Mouse (Mus musculus) midbrain, embryonic 16.5 days (tissue): ENCODE data around the gene Pald1. TPM values are rescaled to one million over a fixed set of nuclear protein-coding genes. Genes with fewer than 3 reads are reported as not detected.

ENCODE experiments used
- ATAC-seq: fragments of 200-750 bp; cut with Nextera tagmentation; 2 replicates; pipeline ENCODE4 v1.8.0; 2017; ENCODE audit warnings: moderate TSS enrichment
- H3K27ac ChIP-seq: fragments of 300-500 bp; sonication (generic); 2 replicates; pipeline ENCODE4 v1.5.1; 2014; ENCODE audit warnings: mild to moderate bottlenecking, low read length, mixed read lengths
- H3K27me3 ChIP-seq: fragments of 300-500 bp; sonication (generic); 2 replicates; pipeline ENCODE4 v1.6.1; 2014; ENCODE audit warnings: low read depth, low read length, mixed read lengths; ENCODE audit not compliant: control insufficient read depth, insufficient read depth
- H3K36me3 ChIP-seq: fragments of 300-500 bp; sonication (generic); 2 replicates; pipeline ENCODE4 v1.6.1; 2014; ENCODE audit warnings: mild to moderate bottlenecking, low read length, moderate library complexity, mixed read lengths; ENCODE audit not compliant: control insufficient read depth, insufficient read depth
- H3K4me1 ChIP-seq: fragments of 300-500 bp; sonication (generic); 2 replicates; pipeline ENCODE4 v1.6.1; 2014; ENCODE audit warnings: mild to moderate bottlenecking, low read length, mixed read lengths; ENCODE audit not compliant: control insufficient read depth, insufficient read depth
- H3K4me2 ChIP-seq: fragments of 300-500 bp; sonication (generic); 2 replicates; pipeline ENCODE4 v1.6.1; 2014; ENCODE audit warnings: mild to moderate bottlenecking, low read length, mixed read lengths
- H3K4me3 ChIP-seq: fragments of 300-500 bp; sonication (generic); 2 replicates; pipeline ENCODE4 v1.5.1; 2014; ENCODE audit warnings: low read depth, mild to moderate bottlenecking, low read length, moderate library complexity, mixed read lengths
- H3K9ac ChIP-seq: fragments of 300-500 bp; sonication (generic); 2 replicates; pipeline ENCODE4 v1.6.1; 2014; ENCODE audit warnings: low read depth, low read length, mixed read lengths
- H3K9me3 ChIP-seq: fragments of 300-500 bp; sonication (generic); replicated peaks from 2 replicates; pipeline ENCODE4 v1.6.1; 2014; ENCODE audit warnings: mild to moderate bottlenecking, low read length, mixed read lengths; ENCODE audit not compliant: control insufficient read depth, poor library complexity, severe bottlenecking
- WGBS: fragments of 180-500 bp; shearing (Covaris S2); extraction: QIAGEN DNeasy Blood & Tissue Kit; methylation state at CpG from one replicate; pipeline ENCODE4 v1.1.7; 2014; 5-methylcytosine and 5-hydroxymethylcytosine counted together
- polyA plus RNA-seq: library from polyadenylated mRNA; unstranded; fragments of >200 nt; fragmentation: Nextera tagmentation; extraction: Ambion mirVana; gene quantifications from 2 replicates; pipeline ENCODE4 v1.2.1, GENCODE M21; 2015

Pald1 gene
- polyA plus RNA-seq, 1 experiment from 2014 or later: 20.6 TPM

DNA sequence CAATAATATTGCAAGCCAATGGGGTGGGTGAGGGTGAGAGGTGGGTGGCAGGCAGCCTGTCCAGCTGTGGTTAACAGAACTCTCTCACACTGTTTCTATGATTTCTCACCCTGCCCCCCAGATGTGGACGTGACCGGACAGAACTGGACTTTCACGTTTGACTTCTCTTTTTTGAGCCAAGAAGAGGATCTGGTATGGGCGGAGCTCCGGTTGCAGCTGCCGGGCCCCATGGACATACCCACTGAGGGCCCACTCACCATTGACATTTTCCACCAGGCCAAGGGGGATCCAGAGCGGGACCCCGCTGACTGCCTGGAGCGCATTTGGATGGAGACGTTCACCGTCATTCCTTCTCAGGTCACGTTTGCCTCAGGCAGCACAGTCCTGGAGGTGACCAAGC lies 39.5 kb upstream of the Pald1 start:
- Histone ChIP-seq H3K4me3 (no peak overlapping the region), H3K9me3 (no peaks in the 10 kb centered on the region), H3K27ac (no peak overlapping the region), H3K27me3 (peaks cover 17% of the 10 kb centered on the region), H3K4me1 (peaks cover 17% of the 10 kb centered on the region), H3K9ac (no peak overlapping the region), H3K36me3 (no peaks in the 10 kb centered on the region), H3K4me2 (no peak overlapping the region)
- no peak for ATAC-seq
- WGBS: 85% methylated on average over 12 of the region's 12 CpGs

DNA sequence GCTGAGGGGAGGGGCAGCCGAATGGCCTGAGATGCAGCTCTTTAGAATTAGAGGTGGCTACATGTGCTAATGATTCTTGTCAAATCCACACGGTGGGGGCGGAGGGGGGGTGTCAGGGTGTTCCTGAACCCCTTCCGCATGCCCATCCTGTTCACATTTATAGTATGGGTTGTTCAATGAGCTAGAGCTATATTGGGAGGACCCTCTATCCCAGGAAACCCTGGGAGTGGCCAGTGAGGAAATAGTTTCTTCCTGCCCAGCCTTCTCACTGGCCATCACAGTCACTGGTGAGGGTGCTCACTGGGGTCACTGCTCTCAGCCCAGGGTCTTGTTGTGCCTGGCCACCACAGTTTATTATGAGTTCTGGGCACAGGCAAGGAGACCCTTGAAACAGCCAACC lies 36.7 kb upstream of the Pald1 start:
- no peak overlapping the region for H3K9ac ChIP-seq
- H3K4me3 ChIP-seq: no peak overlapping the region
- no peak for ATAC-seq
- peaks cover 26% of the 10 kb centered on the region for H3K27me3 ChIP-seq
- 68% methylated on average over 4 of the region's 4 CpGs for WGBS
- H3K36me3 ChIP-seq: no peaks in the 10 kb centered on the region
- H3K9me3 ChIP-seq: no peaks in the 10 kb centered on the region
- peaks cover 17% of the 10 kb centered on the region for H3K4me1 ChIP-seq
- no peak overlapping the region for H3K4me2 ChIP-seq
- H3K27ac ChIP-seq: no peak overlapping the region

DNA sequence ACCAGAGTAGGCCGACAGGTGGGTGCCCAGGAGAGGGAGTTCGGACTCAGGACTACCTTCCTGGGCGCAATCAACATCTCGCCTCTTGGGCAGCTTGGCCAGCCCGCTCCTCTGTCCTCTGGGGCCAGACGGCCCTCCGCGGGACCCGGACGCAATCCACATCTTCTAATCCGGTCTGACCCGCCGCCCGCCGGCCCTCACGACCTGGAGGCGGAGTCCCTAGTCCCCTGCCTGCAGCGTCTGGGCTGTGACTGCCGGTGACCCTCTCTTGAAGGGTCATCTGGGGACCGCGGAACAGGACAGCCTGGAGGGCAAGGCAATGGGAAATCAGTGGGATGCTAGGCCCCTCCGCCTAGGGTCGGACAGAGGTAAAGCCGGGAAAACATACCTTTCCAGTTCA lies 35.8 kb upstream of the Pald1 start:
- H3K4me2 ChIP-seq: no peak overlapping the region
- H3K27ac ChIP-seq: no peak overlapping the region
- no peak overlapping the region for H3K9ac ChIP-seq
- H3K4me3 ChIP-seq: no peak overlapping the region
- H3K27me3 ChIP-seq: peaks cover 26% of the 10 kb centered on the region
- no peak for ATAC-seq
- peaks cover 11% of the 10 kb centered on the region for H3K4me1 ChIP-seq
- no peaks in the 10 kb centered on the region for H3K36me3 ChIP-seq
- WGBS: 5% methylated on average over 24 of the region's 24 CpGs
- no peaks in the 10 kb centered on the region for H3K9me3 ChIP-seq

DNA sequence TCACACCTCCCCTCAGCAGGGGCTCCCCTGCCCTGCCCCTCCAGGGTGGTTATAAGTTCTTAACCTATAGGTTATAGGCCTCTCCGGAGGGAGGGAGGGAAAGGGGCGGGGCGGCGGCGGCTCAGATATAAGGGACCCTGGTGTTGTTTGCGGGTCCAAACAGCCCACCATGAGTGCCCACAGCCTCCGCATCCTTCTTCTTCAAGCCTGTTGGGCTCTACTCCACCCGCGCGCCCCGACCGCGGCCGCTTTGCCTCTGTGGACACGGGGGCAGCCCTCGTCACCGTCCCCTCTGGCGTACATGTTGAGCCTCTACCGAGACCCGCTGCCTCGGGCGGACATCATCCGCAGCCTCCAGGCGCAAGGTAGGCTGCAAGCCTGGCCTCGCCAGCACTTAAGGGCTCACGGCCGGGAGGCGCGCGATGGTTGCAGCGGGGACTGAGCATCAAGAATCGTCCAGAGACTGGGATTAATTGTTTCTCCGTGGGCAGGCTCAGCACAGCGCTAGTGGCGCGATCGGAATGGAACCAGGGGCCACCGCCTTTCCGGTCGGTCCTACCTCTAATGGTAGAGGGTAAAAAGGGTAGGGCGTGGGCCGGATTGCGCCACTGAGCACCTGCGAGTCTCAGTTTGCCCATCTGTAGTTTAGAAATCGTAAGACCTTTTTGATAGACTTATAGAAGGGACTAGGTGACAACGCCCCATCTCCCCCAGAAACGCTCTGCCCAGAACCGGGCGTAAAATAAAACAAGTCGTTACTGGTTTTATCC lies 35.0 kb upstream of the Pald1 start:
- no peaks in the 10 kb centered on the region for H3K9me3 ChIP-seq
- H3K9ac ChIP-seq: peak overlapping the region; percentile 54
- H3K4me1 ChIP-seq: peaks cover 10% of the 10 kb centered on the region
- H3K36me3 ChIP-seq: no peaks in the 10 kb centered on the region
- ATAC-seq: peak; percentile 63; the same call in 1 of the 2 replicates
- no peak overlapping the region for H3K27ac ChIP-seq
- H3K27me3 ChIP-seq: peaks cover 26% of the 10 kb centered on the region
- 4% methylated on average over 50 of the region's 50 CpGs for WGBS
- H3K4me2 ChIP-seq: peak overlapping the region; percentile 83
- H3K4me3 ChIP-seq: peak overlapping the region; percentile 46

DNA sequence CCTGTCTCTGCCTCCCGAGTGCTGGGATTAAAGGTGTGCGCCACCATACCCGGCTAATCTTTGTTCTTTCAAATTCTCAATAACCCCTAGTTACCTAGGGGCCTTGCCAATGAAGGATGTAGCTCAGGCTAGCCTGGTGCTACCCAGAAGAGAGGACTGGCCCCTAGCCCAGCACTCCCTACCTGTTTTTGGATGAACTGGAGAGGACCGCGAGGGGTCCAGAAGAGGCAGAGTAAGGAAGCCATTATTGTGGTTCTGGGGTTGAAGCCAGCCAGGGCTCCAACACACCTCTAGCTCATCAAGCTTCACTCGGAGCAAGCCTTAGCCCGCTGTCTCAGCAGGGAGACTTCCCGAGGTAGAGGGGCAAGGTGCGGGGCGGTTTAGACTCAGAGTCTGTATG lies 34.3 kb upstream of the Pald1 start, which contains the start of gene Nodal:
Nodal (plus strand) TSS at position 301 of the 400 bp plus-strand sequence.
- ATAC-seq: no peak
- H3K4me1 ChIP-seq: peaks cover 10% of the 10 kb centered on the region
- H3K36me3 ChIP-seq: no peaks in the 10 kb centered on the region
- no peaks in the 10 kb centered on the region for H3K9me3 ChIP-seq
- peak within 1 kb of the TSS; percentile 83 for H3K4me2 ChIP-seq
- H3K27me3 ChIP-seq: peaks cover 26% of the 10 kb centered on the region
- WGBS: 32% methylated on average over 10 of the region's 10 CpGs
- peak within 1 kb of the TSS; percentile 46 for H3K4me3 ChIP-seq
- peak within 1 kb of the TSS; percentile 54 for H3K9ac ChIP-seq
- H3K27ac ChIP-seq: no peak within 1 kb of the TSS

DNA sequence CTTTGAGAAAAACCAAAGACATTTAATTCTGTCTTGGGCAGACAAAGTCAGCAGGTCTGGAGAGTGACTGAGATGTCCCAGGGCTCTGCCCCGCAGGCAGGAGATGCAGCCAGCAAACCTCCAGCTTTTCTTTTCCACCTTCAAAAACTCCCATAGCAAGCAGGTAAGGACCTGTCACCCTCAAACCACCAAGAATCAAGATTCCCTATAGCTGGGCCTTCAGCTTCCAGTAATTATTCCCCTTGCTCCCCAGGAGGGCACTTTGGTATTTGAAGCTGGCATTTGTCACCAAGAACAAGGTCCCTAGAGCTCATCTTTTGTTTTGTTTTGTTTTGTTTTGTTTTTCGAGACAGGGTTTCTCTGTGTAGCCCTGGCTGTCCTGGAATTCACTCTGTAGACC lies 33.7 kb upstream of the Pald1 start:
- no peaks in the 10 kb centered on the region for H3K36me3 ChIP-seq
- H3K27me3 ChIP-seq: peaks cover 26% of the 10 kb centered on the region
- ATAC-seq: no peak

DNA sequence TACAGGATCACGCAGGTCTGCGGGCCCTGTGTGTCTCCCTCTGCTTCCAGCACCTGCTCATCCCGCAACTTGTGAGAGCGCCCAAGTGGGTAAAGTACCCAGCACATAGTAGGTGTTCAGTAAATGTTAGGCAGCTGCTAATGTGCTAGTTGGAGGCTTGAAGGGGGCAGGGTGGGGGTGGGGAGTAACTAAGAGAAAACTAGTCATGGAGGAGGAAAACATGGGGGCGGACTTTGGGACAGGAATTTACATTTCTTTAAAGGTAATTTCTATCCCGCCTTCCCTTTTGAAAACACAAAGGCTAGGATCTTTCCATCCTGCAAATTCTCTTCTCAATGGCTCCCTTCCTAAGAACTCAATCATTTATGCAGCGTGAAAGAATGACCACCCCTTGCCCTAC lies 33.2 kb upstream of the Pald1 start:
- no peak overlapping the region for H3K4me2 ChIP-seq
- WGBS: 47% methylated on average over 7 of the region's 7 CpGs
- no peaks in the 10 kb centered on the region for H3K9me3 ChIP-seq
- H3K27ac ChIP-seq: no peak overlapping the region
- H3K9ac ChIP-seq: no peak overlapping the region
- H3K4me1 ChIP-seq: peaks cover 10% of the 10 kb centered on the region
- no peak overlapping the region for H3K4me3 ChIP-seq
- no peak for ATAC-seq
- H3K27me3 ChIP-seq: peaks cover 26% of the 10 kb centered on the region
- H3K36me3 ChIP-seq: no peaks in the 10 kb centered on the region

More for the DNA sequence above, 33.7 kb upstream of the Pald1 start:
- Histone ChIP-seq H3K9me3 (no peaks in the 10 kb centered on the region), H3K9ac (no peak overlapping the region), H3K4me3 (no peak overlapping the region), H3K27ac (no peak overlapping the region), H3K4me1 (peaks cover 10% of the 10 kb centered on the region), H3K4me2 (no peak overlapping the region)
- WGBS: 66% methylated on average over 2 of the region's 2 CpGs

DNA sequence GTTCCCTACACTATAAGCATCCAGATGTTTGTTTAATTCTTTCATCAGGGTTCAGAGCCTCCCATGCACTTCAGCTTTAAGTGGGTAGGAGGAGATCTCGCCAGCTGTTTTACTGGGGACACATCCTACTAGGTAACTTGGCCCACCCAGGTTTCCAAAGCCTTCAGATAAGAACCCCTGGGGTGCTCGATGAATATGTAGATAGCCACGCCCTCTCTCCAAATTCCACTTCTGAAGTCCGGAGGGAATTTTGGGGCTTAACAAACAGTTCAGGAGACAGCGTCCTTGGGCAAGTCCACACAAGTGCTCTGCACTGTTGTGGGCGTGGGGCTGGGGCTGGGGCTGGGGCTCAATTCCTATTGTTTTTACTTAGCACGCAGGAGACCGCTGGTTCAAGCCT lies 32.6 kb upstream of the Pald1 start:
- H3K9me3 ChIP-seq: no peaks in the 10 kb centered on the region
- no peak overlapping the region for H3K4me3 ChIP-seq
- ATAC-seq: no peak
- no peak overlapping the region for H3K9ac ChIP-seq
- peaks cover 26% of the 10 kb centered on the region for H3K27me3 ChIP-seq
- peaks cover 10% of the 10 kb centered on the region for H3K4me1 ChIP-seq
- no peak overlapping the region for H3K27ac ChIP-seq
- 24% methylated on average over 8 of the region's 8 CpGs for WGBS
- H3K4me2 ChIP-seq: no peak overlapping the region
- no peaks in the 10 kb centered on the region for H3K36me3 ChIP-seq

DNA sequence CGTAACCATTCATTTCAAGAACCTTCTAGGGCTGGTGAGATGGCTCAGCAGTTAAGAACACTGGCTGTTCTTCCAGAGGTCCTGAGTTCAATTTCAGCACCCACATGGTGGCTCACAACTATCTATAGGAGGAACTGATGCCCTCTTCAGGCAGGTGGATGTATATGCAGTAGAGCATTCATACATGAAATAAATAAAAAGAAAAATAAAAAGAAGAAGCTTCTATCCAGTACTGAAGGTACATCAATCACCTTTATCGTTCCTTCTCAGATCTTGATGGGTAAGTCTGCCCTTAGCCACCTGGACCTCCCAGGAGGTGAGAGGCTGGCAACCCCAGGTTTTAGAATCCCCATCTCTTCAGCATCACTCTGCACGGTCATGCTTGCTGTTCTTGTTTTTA lies 31.9 kb upstream of the Pald1 start:
- Histone ChIP-seq H3K4me2 (no peak overlapping the region), H3K4me1 (peaks cover 10% of the 10 kb centered on the region), H3K27me3 (peaks cover 23% of the 10 kb centered on the region), H3K4me3 (no peak overlapping the region), H3K9me3 (no peaks in the 10 kb centered on the region), H3K36me3 (no peaks in the 10 kb centered on the region), H3K9ac (no peak overlapping the region), H3K27ac (no peak overlapping the region)
- ATAC-seq: no peak
- WGBS: 75% methylated on average over 3 of the region's 3 CpGs
